Mouse (Mus musculus) forebrain, embryonic 12.5 days (tissue): Measurements from ENCODE around the gene Abca13. TPM values are rescaled to one million over a fixed set of nuclear protein-coding genes. Genes with fewer than 3 reads are reported as not detected.
A peak's percentile ranks its signal among the peaks of the same experiment; 100 is the strongest.
"Not testable (repeated sequence)": the region's sequence is repeated elsewhere in the genome, so short reads cannot be mapped to it uniquely, and the experiment has no call there.

Source experiments
- ATAC-seq: fragments of 200-750 bp; cut with Nextera tagmentation; 2 replicates; pipeline ENCODE4 v1.8.0; 2017; ENCODE audit warnings: moderate TSS enrichment; ENCODE audit not compliant: low FRiP score
- H3K27ac ChIP-seq: fragments of 300-500 bp; sonication (generic); 2 replicates; pipeline ENCODE4 v1.5.1; 2016; ENCODE audit warnings: mild to moderate bottlenecking
- H3K27me3 ChIP-seq: fragments of 300-500 bp; sonication (generic); 2 replicates; pipeline ENCODE4 v1.6.1; 2016; ENCODE audit warnings: mild to moderate bottlenecking
- H3K36me3 ChIP-seq: fragments of 300-500 bp; sonication (generic); replicated peaks from 2 replicates; pipeline ENCODE4 v1.6.1; 2016; ENCODE audit warnings: mild to moderate bottlenecking
- H3K4me1 ChIP-seq: fragments of 300-500 bp; sonication (generic); 2 replicates; pipeline ENCODE4 v1.6.1; 2016
- H3K4me2 ChIP-seq: fragments of 300-500 bp; sonication (generic); 2 replicates; pipeline ENCODE4 v1.6.1; 2016; ENCODE audit warnings: mild to moderate bottlenecking, moderate library complexity
- H3K4me3 ChIP-seq: fragments of 300-500 bp; sonication (generic); replicated peaks from 2 replicates; pipeline ENCODE4 v1.5.1; 2016; ENCODE audit warnings: mild to moderate bottlenecking
- H3K9ac ChIP-seq: fragments of 300-500 bp; sonication (generic); 2 replicates; pipeline ENCODE4 v1.6.1; 2016; ENCODE audit warnings: mild to moderate bottlenecking
- H3K9me3 ChIP-seq: fragments of 300-500 bp; sonication (generic); 2 replicates; pipeline ENCODE4 v1.6.1; 2016
- WGBS: fragments of 180-500 bp; shearing (Covaris S2); methylation state at CpG from one replicate; pipeline ENCODE4 v1.1.7; 2016; 5-methylcytosine and 5-hydroxymethylcytosine counted together
- polyA plus RNA-seq: library from polyadenylated mRNA; unstranded; fragments of >200 nt; fragmentation: Nextera tagmentation; extraction: Ambion mirVana; gene quantifications from 2 replicates; pipeline ENCODE4 v1.2.1, GENCODE M21; 2016

Abca13 gene
- polyA plus RNA-seq, 1 experiment from 2014 or later, result 0.03 TPM

DNA sequence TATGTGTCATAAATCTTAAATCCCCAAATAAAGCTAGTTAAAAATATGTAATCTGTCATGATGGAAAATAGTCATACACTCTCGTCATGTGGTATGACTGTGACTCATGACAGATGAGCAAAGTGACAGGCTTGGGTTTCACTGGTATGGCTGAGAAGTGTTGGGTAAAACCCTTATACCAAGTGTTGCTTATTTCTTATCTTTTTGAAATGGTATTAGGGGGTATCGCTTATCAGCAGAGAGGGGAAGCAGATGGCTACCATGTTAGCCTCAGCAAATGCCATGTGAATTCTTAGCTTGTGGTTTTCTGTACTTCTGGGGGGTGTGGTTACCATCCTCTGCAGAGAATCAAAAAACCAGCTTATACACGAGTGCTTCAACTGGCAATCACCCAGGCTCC lies 124.8 kb downstream of the Abca13 start:
- no peaks in the 10 kb centered on the region for H3K27me3 ChIP-seq
- H3K36me3 ChIP-seq, result no peaks in the 10 kb centered on the region
- H3K4me1 ChIP-seq, result no peaks in the 10 kb centered on the region
- ATAC-seq, result no peak
- no peak overlapping the region for H3K4me3 ChIP-seq
- 74% methylated on average over 3 of the region's 3 CpGs for WGBS
- no peaks in the 10 kb centered on the region for H3K9me3 ChIP-seq
- H3K27ac ChIP-seq, result no peak overlapping the region
- H3K9ac ChIP-seq, result no peak overlapping the region
- no peak overlapping the region for H3K4me2 ChIP-seq

DNA sequence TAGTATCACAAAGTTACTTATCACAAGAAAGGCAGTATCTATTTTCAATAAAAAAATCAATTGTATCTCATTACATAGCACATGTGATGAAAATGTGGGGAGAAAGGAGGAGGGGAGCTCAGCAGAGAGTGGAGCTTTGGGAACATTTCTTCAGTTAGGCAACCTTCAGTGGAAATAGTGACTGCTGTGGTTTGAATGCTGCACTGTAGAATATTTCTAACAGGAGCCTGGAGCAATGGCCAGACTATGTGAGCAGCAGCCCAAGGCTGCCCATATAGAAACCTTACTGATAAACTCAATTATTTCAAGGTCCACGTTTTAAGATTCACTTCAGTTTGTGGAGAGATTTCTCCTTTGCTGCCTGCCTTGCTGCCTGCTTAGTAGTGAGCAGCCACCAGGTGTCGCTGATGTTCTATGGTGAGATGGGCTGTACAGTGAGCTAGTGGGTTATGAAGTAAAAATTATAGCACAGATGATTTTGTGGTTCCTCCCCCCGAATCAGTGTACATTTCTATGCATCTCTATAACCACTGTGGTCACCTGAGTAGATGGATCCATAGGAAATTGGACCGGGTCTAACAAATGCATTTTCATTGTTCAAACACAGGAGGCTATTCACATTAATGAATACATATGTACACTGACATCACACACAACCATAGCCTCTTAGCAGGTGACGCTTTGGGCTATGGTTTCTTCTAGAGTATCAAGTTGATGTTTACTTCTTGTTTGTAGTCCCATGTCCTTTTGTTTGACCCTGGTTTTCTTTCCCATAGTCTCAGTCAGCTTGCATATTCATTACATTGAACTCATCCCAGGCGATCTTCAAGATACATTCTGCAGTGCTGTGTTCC lies 125.6 kb downstream of the Abca13 start:
- no peak overlapping the region for H3K4me2 ChIP-seq
- H3K36me3 ChIP-seq, result no peaks in the 10 kb centered on the region
- no peak overlapping the region for H3K27ac ChIP-seq
- H3K9me3 ChIP-seq, result no peaks in the 10 kb centered on the region
- no peak overlapping the region for H3K9ac ChIP-seq
- H3K27me3 ChIP-seq, result no peaks in the 10 kb centered on the region
- H3K4me3 ChIP-seq, result no peak overlapping the region
- peak; percentile 92 for ATAC-seq
- 35% methylated on average over 6 of the region's 6 CpGs for WGBS
- H3K4me1 ChIP-seq, result no peaks in the 10 kb centered on the region

DNA sequence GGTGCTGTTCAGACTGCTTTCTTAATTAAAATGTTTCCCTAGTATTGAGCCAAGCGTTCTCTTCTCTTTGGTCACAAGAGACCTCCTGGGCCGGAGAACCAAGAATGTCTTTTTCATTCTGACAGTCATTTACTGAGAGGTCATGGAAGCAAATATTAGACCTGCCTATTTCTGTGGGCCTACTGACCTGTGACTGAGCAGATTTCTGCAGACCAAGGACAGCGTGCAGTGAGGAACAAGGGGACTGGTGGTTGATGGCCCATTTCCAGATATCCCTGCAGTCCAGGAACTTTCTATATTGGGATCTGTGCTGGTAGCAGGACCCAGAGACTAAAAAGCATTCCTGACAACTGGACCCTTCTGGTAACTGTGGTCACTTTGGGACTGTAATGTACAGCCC lies 146.4 kb downstream of the Abca13 start:
- 84% methylated on average over 3 of the region's 3 CpGs for WGBS

DNA sequence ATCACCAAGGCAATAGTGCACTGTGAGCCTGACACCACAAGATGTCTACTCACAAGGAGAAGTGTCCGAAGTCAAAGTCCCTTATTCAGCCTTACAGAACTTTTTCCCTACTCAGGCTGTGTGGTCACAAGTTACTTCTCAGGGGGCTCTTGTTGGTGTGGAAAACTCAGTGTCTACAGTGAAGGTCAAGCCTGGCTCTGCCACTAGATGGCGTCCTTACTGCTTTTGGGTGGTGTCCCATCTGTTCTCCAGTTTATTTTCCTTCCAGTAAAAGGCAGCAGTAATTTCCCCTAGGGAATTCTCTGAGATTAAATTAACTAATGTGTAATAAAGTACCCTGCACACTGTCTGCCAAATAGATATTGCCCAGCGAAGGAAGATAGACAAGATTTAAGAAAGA lies 156.0 kb downstream of the Abca13 start:
- Histone ChIP-seq H3K27ac (no peak overlapping the region), H3K4me3 (no peak overlapping the region), H3K27me3 (no peaks in the 10 kb centered on the region), H3K9me3 (no peaks in the 10 kb centered on the region), H3K4me2 (no peak overlapping the region), H3K36me3 (no peaks in the 10 kb centered on the region), H3K4me1 (no peaks in the 10 kb centered on the region), H3K9ac (no peak overlapping the region)
- no peak for ATAC-seq
- WGBS, result 53% methylated on average over 3 of the region's 3 CpGs

More for the DNA sequence above, 146.4 kb downstream of the Abca13 start:
- Histone ChIP-seq H3K4me3 (no peak overlapping the region), H3K9me3 (no peaks in the 10 kb centered on the region), H3K4me1 (no peaks in the 10 kb centered on the region), H3K9ac (no peak overlapping the region), H3K36me3 (no peaks in the 10 kb centered on the region), H3K27ac (no peak overlapping the region), H3K4me2 (no peak overlapping the region), H3K27me3 (no peaks in the 10 kb centered on the region)
- no peak for ATAC-seq

DNA sequence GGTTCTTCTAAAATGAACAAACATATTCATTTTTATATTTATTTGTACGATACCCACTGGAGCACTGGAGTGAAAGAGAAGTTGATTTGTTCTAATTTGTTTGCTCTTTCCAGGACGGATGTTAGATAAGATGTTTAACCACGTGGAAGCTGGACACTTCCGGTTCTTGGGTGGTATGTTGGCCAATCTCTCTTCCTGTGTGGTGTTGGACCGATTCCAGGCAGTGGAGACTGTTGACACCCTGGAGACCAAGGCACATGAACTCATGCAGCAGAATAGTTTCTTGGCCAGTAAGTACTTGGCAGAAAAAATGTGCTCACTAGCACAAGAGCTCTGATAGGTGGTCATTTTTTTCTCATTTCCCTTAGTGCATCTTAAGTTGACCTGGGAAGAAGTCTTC lies 181.4 kb downstream of the Abca13 start:
- WGBS, result 89% methylated on average over 5 of the region's 5 CpGs

DNA sequence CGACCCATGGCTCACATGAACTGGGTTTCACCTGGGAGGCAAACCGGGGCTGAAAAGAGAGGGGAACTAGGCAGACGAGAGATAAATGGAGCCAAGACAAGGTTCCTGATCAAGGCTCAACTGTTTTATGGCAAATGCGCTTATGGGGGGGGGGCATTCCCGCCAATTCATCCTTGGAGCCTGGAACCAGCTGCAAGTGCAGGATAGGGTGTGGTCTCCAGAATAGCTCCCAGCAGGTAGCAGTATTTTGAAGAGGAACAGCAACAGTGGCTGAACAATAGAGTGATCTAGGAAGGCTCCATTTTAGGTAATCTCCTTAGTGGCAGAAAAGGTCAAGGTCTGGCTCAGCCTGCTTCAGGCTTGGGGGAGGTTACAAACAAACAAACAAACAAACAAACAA lies 182.7 kb downstream of the Abca13 start:
- not testable (repeated sequence) for H3K4me2 ChIP-seq, H3K4me3 ChIP-seq, H3K27me3 ChIP-seq, ATAC-seq, H3K36me3 ChIP-seq, H3K9ac ChIP-seq, H3K4me1 ChIP-seq, H3K27ac ChIP-seq, H3K9me3 ChIP-seq
- 81% methylated on average over 5 of the region's 5 CpGs for WGBS

More for the DNA sequence above, 181.4 kb downstream of the Abca13 start:
- H3K9me3 ChIP-seq, result no peaks in the 10 kb centered on the region
- H3K9ac ChIP-seq, result no peak overlapping the region
- no peak for ATAC-seq
- no peak overlapping the region for H3K27ac ChIP-seq
- H3K4me2 ChIP-seq, result no peak overlapping the region
- no peaks in the 10 kb centered on the region for H3K27me3 ChIP-seq
- H3K4me3 ChIP-seq, result no peak overlapping the region
- H3K36me3 ChIP-seq, result no peaks in the 10 kb centered on the region
- H3K4me1 ChIP-seq, result no peaks in the 10 kb centered on the region

DNA sequence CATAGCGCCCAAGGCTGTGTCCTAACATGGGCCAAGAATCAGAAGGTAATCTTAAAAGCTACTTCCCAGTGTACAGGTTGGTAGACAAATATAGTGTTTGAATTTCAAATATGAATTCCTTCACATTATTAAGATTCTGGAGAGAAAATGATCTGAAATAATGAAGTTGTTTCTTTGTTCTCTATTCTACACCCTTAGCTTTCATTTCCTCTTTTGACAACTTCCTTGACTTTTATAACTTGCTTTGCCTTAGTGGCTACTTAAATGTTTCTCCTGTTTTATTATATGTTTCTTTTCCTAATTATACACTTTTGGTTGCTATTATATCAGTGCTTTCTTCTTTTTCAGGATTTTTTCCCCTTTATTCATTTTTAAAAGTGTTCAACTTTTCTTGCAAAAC lies 196.8 kb downstream of the Abca13 start:
- H3K4me1 ChIP-seq, result no peaks in the 10 kb centered on the region
- H3K4me2 ChIP-seq, result no peak overlapping the region
- ATAC-seq, result no peak
- no peak overlapping the region for H3K4me3 ChIP-seq
- no peaks in the 10 kb centered on the region for H3K27me3 ChIP-seq
- no peak overlapping the region for H3K27ac ChIP-seq
- 93% methylated on average over 1 of the region's 1 CpGs for WGBS
- no peak overlapping the region for H3K9ac ChIP-seq
- no peaks in the 10 kb centered on the region for H3K36me3 ChIP-seq
- no peaks in the 10 kb centered on the region for H3K9me3 ChIP-seq

DNA sequence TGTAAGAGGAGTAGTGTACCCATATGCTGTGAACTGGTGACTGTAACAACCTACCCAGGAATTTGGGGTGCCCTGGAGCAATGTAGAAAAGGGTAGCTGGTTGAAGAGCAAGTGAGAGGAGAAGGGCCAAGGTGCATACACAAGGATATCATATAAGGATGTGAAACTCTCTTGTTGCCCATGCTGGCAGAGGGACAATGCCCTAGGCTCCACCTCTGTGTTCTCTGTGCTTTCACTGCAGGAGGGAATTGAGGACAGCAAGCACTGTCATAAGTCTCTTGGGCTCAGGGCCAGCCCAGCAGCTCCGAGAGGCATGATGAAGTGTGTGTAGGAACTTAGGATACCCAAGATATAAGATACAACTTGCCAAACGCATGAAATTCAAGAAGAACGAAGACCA lies 225.2 kb downstream of the Abca13 start:
- Histone ChIP-seq H3K4me3 (no peak overlapping the region), H3K4me2 (no peak overlapping the region), H3K4me1 (no peaks in the 10 kb centered on the region), H3K27me3 (no peaks in the 10 kb centered on the region), H3K9ac (no peak overlapping the region), H3K27ac (no peak overlapping the region), H3K9me3 (no peaks in the 10 kb centered on the region), H3K36me3 (no peaks in the 10 kb centered on the region)
- ATAC-seq, result no peak
- 88% methylated on average over 3 of the region's 3 CpGs for WGBS

DNA sequence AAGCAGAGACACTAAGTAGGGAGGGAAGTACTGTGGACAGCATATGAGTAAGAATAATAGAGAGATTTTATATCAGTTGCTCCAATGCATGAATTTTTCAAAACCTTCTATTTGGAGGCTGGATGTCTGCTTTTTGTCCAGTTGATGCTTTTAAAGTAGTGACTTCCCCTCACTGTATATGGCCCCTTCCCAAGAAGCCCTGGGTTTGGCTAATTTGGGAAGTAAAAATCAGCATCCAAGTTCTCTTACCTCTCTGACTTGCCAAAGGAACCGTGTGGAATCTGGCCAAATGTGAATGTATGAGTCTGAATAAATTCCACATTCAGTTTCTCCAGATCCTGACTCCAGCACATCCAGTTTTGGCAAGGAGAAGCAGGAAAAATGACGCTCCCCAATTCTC lies 228.5 kb downstream of the Abca13 start:
- no peak for ATAC-seq

DNA sequence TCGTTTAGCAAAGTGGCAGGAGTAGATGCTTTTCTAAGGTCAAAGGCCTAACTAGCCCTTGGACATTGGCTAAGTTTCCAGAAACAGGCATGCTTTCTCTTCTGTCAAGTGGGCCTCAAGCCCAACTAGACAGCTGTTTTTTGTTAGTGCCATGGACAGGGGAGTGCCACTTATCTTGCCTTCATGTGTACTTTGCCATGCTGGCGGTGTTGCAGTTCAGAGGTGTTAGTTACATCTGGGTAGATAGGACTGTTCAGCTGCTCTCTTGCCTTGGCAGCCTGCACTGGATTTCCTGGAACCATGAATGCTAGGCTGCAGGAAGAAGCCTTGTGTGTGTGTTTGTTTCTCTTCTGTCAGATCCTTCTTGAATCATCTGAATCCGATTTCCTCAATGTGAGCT lies 235.7 kb downstream of the Abca13 start:
- Histone ChIP-seq H3K27ac (no peak overlapping the region), H3K9me3 (no peaks in the 10 kb centered on the region), H3K4me1 (no peaks in the 10 kb centered on the region), H3K36me3 (no peaks in the 10 kb centered on the region), H3K4me3 (no peak overlapping the region), H3K9ac (no peak overlapping the region), H3K27me3 (no peaks in the 10 kb centered on the region), H3K4me2 (no peak overlapping the region)
- ATAC-seq, result no peak
- 88% methylated on average over 3 of the region's 3 CpGs for WGBS

More for the DNA sequence above, 228.5 kb downstream of the Abca13 start:
- Histone ChIP-seq H3K27ac (no peak overlapping the region), H3K4me2 (no peak overlapping the region), H3K9me3 (no peaks in the 10 kb centered on the region), H3K4me1 (no peaks in the 10 kb centered on the region), H3K27me3 (no peaks in the 10 kb centered on the region), H3K36me3 (no peaks in the 10 kb centered on the region), H3K4me3 (no peak overlapping the region), H3K9ac (no peak overlapping the region)
- WGBS, result 61% methylated on average over 2 of the region's 2 CpGs

DNA sequence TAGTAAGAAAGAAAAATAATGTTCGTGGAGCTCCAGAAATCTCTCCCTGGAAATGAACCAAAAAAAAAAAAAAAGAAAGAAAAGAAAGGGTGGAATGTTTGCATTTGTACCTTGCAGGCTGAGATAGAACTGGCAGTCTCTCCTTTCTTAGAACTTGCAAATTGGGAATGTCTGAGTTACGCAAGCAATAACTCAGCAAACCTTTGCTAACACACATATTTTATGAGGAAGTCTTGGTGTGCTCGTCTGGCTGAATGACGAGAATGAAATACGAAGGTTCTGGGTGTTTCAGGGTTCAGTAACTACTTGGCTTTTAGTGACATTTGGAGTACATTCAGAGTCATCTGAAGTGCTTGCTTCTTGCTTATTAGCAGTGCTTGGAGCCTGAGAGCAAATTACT lies 241.1 kb downstream of the Abca13 start:
- WGBS, result 88% methylated on average over 5 of the region's 5 CpGs
- H3K36me3 ChIP-seq, result no peaks in the 10 kb centered on the region
- no peak overlapping the region for H3K4me3 ChIP-seq
- H3K4me1 ChIP-seq, result no peaks in the 10 kb centered on the region
- H3K9ac ChIP-seq, result no peak overlapping the region
- ATAC-seq, result no peak
- no peak overlapping the region for H3K27ac ChIP-seq
- H3K9me3 ChIP-seq, result no peaks in the 10 kb centered on the region
- H3K27me3 ChIP-seq, result no peaks in the 10 kb centered on the region
- H3K4me2 ChIP-seq, result no peak overlapping the region

DNA sequence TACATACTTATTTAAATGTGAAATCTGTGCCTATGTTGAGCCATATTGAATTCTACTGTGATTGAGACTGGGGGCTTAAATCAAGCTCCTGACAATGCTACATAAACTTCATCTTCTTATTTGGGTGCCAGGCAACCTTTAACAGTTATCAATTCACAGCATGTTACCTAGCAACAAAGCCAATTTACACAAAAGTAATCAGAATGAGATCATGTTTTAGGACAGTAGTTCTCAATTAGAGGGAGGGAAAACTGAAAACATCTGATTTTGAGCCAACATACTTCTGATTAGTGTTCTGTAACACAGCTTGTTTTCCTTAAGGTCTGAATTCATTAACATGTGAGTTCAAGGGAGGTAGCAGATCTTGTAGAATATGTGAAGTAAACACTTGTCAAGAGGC lies 244.9 kb downstream of the Abca13 start:
- no peak overlapping the region for H3K4me3 ChIP-seq
- no peak overlapping the region for H3K9ac ChIP-seq
- no peaks in the 10 kb centered on the region for H3K36me3 ChIP-seq
- no peak overlapping the region for H3K4me2 ChIP-seq
- H3K27me3 ChIP-seq, result no peaks in the 10 kb centered on the region
- H3K9me3 ChIP-seq, result no peaks in the 10 kb centered on the region
- ATAC-seq, result no peak
- no peak overlapping the region for H3K27ac ChIP-seq
- no peaks in the 10 kb centered on the region for H3K4me1 ChIP-seq

DNA sequence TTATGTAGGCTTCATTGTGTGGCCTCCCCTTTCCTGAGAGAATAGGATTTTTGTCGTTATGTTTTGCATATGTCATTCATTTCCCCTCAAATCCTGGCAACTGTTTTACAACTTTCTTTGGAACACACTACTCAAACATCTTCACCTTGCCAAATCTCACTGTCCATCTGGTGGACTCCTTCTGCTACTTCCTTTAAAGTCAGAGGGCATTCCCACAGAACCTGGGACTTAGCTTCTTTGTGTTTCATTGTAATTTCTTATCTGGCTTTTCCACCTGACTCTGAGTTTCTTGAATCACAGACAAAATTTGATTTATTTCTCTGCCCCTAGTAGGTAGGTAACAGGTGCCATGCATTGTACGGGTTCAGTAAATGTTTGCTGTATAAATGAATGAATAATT lies 248.0 kb downstream of the Abca13 start:
- no peak overlapping the region for H3K4me2 ChIP-seq
- WGBS, result 86% methylated on average over 2 of the region's 2 CpGs
- no peaks in the 10 kb centered on the region for H3K4me1 ChIP-seq
- ATAC-seq, result no peak
- no peak overlapping the region for H3K9ac ChIP-seq
- no peak overlapping the region for H3K27ac ChIP-seq
- no peaks in the 10 kb centered on the region for H3K36me3 ChIP-seq
- no peak overlapping the region for H3K4me3 ChIP-seq
- H3K27me3 ChIP-seq, result no peaks in the 10 kb centered on the region
- H3K9me3 ChIP-seq, result no peaks in the 10 kb centered on the region
